Mouse (Mus musculus) heart, postnatal 10 days (tissue): ENCODE measurements around the gene Il22. TPM values are rescaled to one million over a fixed set of nuclear protein-coding genes. Genes with fewer than 3 reads are reported as not detected.
"Not testable (repeated sequence)": the region's sequence is repeated elsewhere in the genome, so short reads cannot be mapped to it uniquely, and the experiment has no call there.

ENCODE experiments used
- DNase-seq, 2 experiments: peaks; one replicate each; pipeline ENCODE4 v3.0.0; 2021
- intact Hi-C: fragments of 180-260 bp; cut with DNase I; formaldehyde crosslinking; loops from one replicate; pipeline ENCODE4 v1.15.1; 2025
- total RNA-seq, 2 experiments: library from RNA; stranded (reverse); gene quantifications; 2 replicates each; pipeline ENCODE4 v1.2.3; 2021

The Il22 gene
- not detected for total RNA-seq

- DNase-seq, result no peak
- intact Hi-C loops, result no loop called here
Measured at GRCm38 (mm10) chr10:118204642-118205041, at the start of gene Il22. TSS of gene Il22 (plus strand) at chr10:118204942.

GRCm38 (mm10) chr10:118155932-118156331 is 48.8 kb upstream of the Il22 start:
- peak in 1 of 2 experiments; percentile 41 for DNase-seq
- intact Hi-C loops, result loop anchor here (1.0 to 5.0 kb wide), 4 partner anchors 214 to 923 kb away; no protein-coding TSS in a partner anchor

GRCm38 (mm10) chr10:118161131-118161530 is 43.6 kb upstream of the Il22 start:
- peak in 1 of 2 experiments; percentile 11 for DNase-seq
- intact Hi-C loops, result no loop called here

DNA sequence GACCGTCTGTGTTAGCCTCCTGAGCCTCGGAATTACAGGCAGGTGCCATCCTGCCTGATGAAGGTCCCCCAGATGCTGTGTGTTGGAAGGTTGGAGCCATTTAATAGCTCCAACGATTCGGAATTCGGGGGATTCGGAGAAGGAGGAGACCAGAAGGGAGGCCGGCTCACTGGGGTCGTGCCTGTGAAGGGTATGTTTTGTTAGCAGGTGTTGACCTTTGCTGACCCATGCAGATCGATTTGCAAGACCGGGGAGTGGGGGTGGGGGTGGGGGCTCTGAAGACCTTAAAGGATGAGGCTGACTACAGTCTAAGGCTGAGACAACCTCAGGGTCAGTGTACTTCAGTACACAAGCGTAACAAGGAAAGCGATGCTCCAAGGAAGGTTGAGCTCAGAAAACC is 35.5 kb upstream of the Il22 start:
- DNase-seq, result no peak
- intact Hi-C loops, result no loop called here

DNA sequence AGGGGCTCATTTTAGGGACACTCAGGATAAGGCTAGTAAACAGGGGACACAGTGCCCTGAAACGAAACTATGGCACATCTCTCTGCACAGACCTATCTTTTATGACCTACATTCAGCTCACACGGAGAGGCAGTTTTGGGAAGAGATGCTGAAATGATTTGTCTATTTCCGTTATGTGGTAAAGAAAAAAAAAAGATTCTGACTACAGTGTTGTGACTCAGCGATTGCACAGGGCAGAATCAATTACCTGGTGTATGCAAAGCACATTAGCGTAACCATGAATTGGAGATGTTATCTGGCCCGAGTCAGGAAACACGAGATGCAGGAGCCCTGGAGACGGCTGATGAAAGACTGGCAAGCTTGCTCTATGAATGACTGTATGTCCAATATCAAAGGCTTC is 32.3 kb upstream of the Il22 start:
- DNase-seq, result no peak
- intact Hi-C loops, result no loop called here

DNA sequence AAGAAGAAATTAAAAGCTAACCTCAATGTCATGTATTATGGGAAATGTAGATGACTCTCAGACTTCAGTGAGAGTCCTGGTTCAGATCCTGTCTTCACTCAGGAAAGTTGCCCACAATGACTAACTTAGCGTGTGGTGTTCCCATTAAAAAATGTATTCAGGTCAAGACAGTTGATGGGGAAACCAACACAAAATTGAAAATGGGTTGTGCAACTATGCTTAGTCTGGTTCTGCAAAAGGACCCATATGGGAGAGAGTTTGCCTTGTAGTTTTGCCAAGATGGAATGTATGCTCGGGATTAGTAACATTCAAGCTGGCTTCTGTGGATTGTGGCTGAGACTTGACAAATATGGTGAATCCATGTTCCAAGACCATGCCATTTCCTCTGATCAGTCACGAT is 31.9 kb upstream of the Il22 start:
- intact Hi-C loops, result no loop called here
- DNase-seq, result no peak

DNA sequence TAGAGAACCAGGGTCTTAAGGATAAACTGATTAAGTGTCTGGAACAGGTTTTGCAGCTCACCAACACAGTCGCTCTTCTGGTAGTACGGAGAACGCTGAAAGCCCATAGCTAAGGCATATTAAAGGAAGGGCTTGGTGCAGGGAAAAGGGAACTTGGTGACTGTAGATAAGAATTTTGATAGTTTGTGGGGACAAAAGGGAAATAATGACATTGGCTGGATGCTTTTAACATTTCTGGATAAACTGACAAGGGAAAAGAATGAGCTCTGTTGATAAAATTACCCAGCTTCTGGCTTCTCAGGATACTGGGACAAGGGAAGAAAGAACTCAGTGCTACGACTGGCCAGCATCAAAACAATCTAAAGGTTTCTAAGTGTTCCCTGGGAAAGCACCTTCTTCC is 29.2 kb upstream of the Il22 start:
- intact Hi-C loops, DNase-seq: not testable (repeated sequence)

- intact Hi-C loops, result no loop called here
- no peak for DNase-seq
Measured at GRCm38 (mm10) chr10:118178735-118179151, 26.0 kb upstream of the Il22 start.

- no peak for DNase-seq
- intact Hi-C loops, result no loop called here
Measured at GRCm38 (mm10) chr10:118179265-118179664, 25.5 kb upstream of the Il22 start.

- peak; percentile 5 to 15 for DNase-seq
- intact Hi-C loops, result not testable (repeated sequence)
Measured at GRCm38 (mm10) chr10:118195150-118195549, 9.6 kb upstream of the Il22 start.

- intact Hi-C loops, DNase-seq: not testable (repeated sequence)
Measured at GRCm38 (mm10) chr10:118215719-118216393, 11.1 kb downstream of the Il22 start.

- DNase-seq, intact Hi-C loops: not testable (repeated sequence)
Measured at GRCm38 (mm10) chr10:118227629-118228028, 22.9 kb downstream of the Il22 start.

DNA sequence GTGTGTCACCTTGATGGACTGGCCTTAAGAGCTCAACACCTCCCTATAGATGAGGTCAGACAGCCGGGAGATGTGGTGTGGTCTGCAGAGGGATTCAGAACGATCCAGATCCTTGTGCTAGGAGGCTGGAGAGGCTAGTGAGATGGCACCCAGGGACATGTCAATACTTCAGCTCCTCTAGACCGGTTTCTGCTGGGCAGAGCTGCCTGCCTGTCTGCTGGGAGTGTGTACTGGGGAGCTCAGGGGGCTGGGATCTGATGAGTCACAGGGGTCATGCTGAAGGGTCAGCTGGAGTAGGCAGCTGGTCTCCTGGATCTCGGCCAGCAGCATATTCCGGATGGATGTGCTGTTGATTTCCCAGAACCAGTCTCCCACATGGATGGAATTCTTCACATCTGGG is 27.9 kb downstream of the Il22 start:
- DNase-seq, intact Hi-C loops: not testable (repeated sequence)

- DNase-seq, intact Hi-C loops: not testable (repeated sequence)
Measured at GRCm38 (mm10) chr10:118240680-118241079, 35.9 kb downstream of the Il22 start, which contains the start of gene Gm32717. TSS of gene Gm32717 (minus strand) at chr10:118240780.

GRCm38 (mm10) chr10:118249006-118249595 is 44.4 kb downstream of the Il22 start:
- DNase-seq, intact Hi-C loops: not testable (repeated sequence)

GRCm38 (mm10) chr10:118250852-118251295 is 46.1 kb downstream of the Il22 start:
- intact Hi-C loops, result no loop called here
- DNase-seq, result peak in 1 of 2 experiments; percentile 17

DNA sequence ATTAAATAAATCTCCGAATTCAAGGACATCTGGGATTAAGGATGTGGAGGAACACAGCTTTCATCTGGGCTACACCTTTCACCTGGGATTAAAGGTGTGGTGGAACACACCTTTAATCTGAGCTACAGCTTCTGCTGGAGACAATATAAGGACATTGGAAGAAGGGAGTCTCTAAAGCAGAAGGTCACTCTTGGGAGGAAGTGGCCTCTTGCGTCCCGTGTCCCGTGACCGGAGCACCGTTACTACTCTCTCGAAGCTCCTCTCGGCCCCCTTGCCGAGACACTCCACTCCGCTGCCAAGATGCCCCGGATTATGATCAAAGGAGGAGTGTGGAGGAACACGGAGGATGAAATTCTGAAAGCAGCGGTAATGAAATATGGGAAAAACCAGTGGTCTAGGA is 53.6 kb downstream of the Il22 start, which contains the start of gene Gm32802:
Gene Gm32802 (plus strand): TSS at position 301 of the 400 bp plus-strand sequence.
- intact Hi-C loops, DNase-seq: not testable (repeated sequence)

Other genes starting within 250 kb of the Il22 start
- gene Mdm1, start 63.1 kb upstream of the Il22 start, total RNA-seq, result 1 to 10 TPM; 5.6 to 6.6 TPM
- gene Gm32717, start 35.8 kb downstream of the Il22 start, total RNA-seq, result under 1 TPM; 0.65 to 0.67 TPM
- under 1 TPM; 0.65 to 0.67 TPM for gene Gm32802, start 53.7 kb downstream of the Il22 start, total RNA-seq
- gene Iltifb, start 90.1 kb downstream of the Il22 start, total RNA-seq, result not detected
- gene Gm9040, start 122.0 kb downstream of the Il22 start, total RNA-seq, result not detected
- not detected for gene Gm9044, start 127.5 kb downstream of the Il22 start, total RNA-seq
- not detected for gene Gm9045, start 132.9 kb downstream of the Il22 start, total RNA-seq
- gene Gm9046, start 138.3 kb downstream of the Il22 start, total RNA-seq, result not detected
- gene Gm9048, start 143.7 kb downstream of the Il22 start, total RNA-seq, result not detected
- not detected for gene Gm9049, start 149.2 kb downstream of the Il22 start, total RNA-seq
- not detected for gene Ifng, start 236.1 kb downstream of the Il22 start, total RNA-seq